Mouse (Mus musculus): ENCODE measurements around the gene Sst. TPM values are rescaled to one million over a fixed set of nuclear protein-coding genes. Genes with fewer than 3 reads are reported as not detected.

Sst gene
- polyA plus RNA-seq, 1 experiment from 2014 or later = 252 TPM

GRCm38 (mm10) chr16:23849720-23850119 is 41.0 kb downstream of the Sst start:
- H3K4me3 ChIP-seq = no peak overlapping the region
- no peak overlapping the region for H3K27ac ChIP-seq

DNA sequence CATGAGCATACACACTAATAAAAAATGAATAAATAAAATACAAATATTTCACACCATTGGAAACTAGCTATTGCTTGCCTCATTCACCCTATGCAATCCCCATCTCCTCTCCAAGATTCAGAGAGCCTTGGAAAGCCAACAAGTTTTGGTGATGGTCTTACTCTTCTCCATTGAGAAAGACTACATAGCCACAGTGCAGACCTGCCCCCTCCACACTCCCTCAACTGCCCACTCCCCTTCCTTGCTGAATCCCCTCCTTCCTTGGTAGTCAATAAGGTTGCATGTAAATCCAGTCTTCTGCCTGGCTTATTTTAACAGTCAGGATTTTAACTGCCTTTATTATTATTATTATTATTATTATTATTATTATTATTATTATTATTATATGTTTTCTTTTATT is 41.6 kb downstream of the Sst start:
- no peak overlapping the region for H3K4me3 ChIP-seq
- no peaks in the 10 kb centered on the region for H3K36me3 ChIP-seq
- peaks cover 3% of the 10 kb centered on the region; the same call in 1 of the 2 replicates for H3K9me3 ChIP-seq
- no peak overlapping the region for H3K4me2 ChIP-seq
- H3K9ac ChIP-seq = no peak overlapping the region
- no peaks in the 10 kb centered on the region for H3K4me1 ChIP-seq (replicated peaks)
- H3K27ac ChIP-seq = no peak overlapping the region
- H3K27me3 ChIP-seq = no peaks in the 10 kb centered on the region
- ATAC-seq (ENCODE audit: low FRiP score) = no peak

More at GRCm38 (mm10) chr16:23849720-23850119, 41.0 kb downstream of the Sst start:
- no peak for ATAC-seq (ENCODE audit: low FRiP score)
- Histone ChIP-seq H3K9ac (no peak overlapping the region), H3K36me3 (no peaks in the 10 kb centered on the region), H3K27me3 (no peaks in the 10 kb centered on the region), H3K4me2 (no peak overlapping the region), H3K4me1 (replicated peaks) (no peaks in the 10 kb centered on the region), H3K9me3 (peaks cover 3% of the 10 kb centered on the region; the same call in 1 of the 2 replicates)

DNA sequence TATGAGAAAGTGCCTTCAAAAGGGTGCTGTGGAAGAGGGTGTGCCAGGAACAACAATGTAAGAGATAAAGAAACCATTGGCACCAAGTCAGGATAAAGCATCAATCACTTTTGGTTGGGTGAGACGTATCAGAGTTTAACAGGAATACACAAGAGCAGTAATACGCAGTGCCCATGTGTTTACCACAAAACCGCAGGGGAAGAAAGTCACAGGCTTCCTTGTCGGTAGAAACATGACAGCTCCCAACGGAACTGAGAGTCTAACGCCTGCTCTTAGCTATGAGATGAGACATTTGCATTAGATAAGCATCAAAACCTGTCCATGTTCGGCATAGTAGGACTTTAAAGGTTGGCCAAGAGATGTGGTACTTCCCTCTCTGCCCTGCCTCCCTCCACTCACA is 46.1 kb downstream of the Sst start:
- Histone ChIP-seq H3K4me3 (no peak overlapping the region), H3K4me2 (no peak overlapping the region), H3K9me3 (peaks cover 3% of the 10 kb centered on the region; the same call in 1 of the 2 replicates), H3K36me3 (no peaks in the 10 kb centered on the region), H3K9ac (no peak overlapping the region), H3K27ac (no peak overlapping the region), H3K27me3 (no peaks in the 10 kb centered on the region), H3K4me1 (replicated peaks) (peaks cover 5% of the 10 kb centered on the region)
- 94% methylated on average over 7 of the region's 7 CpGs for WGBS
- ATAC-seq (ENCODE audit: low FRiP score) = no peak

GRCm38 (mm10) chr16:23842609-23843008 is 48.1 kb downstream of the Sst start:
- 37% methylated on average over 3 of the region's 3 CpGs for WGBS
- peak; percentile 33; the same call in 1 of the 2 replicates for ATAC-seq (ENCODE audit: low FRiP score)
- Histone ChIP-seq H3K4me2 (no peak overlapping the region), H3K27ac (no peak overlapping the region), H3K4me1 (replicated peaks) (peaks cover 16% of the 10 kb centered on the region), H3K4me3 (no peak overlapping the region), H3K9ac (no peak overlapping the region), H3K9me3 (peaks cover 2% of the 10 kb centered on the region; the same call in 1 of the 2 replicates), H3K36me3 (no peaks in the 10 kb centered on the region), H3K27me3 (no peaks in the 10 kb centered on the region)

Other genes starting within 250 kb of the Sst start
- gene Rtp2, start 41.4 kb upstream of the Sst start, polyA plus RNA-seq (2015; fragmentation: Nextera tagmentation; extraction: Ambion mirVana) = not detected in 2 replicates
- gene Gm37419, start 97.5 kb upstream of the Sst start, polyA plus RNA-seq (2015; fragmentation: Nextera tagmentation; extraction: Ambion mirVana) = not detected in 2 replicates
- 0.22 and 0.32 TPM in 2 replicates for gene Bcl6, start 97.9 kb upstream of the Sst start, polyA plus RNA-seq (2015; fragmentation: Nextera tagmentation; extraction: Ambion mirVana)

All from hindbrain, embryonic 13.5 days (tissue).